20 mouse cellular contexts compared by ENCODE assay signal in genomic region chrX:160863689-160864383, GRCm38 (mm10). TPM values are rescaled to one million over a fixed set of nuclear protein-coding genes. Genes with fewer than 3 reads are reported as not detected.
DNase-seq lines count a peak whose midpoint lies in the region; ATAC-seq lines count a peak whose summit lies in the region.
"Had no signal": no experiment of that assay in that cellular context is flagged by ENCODE, and none has a peak within 500 bp of the region (broad histone marks: within the 10 kb centered on the region; RNA-seq: fewer than 3 reads in every experiment).

No protein-coding gene starts in this region.

- no peaks in the 10 kb centered on the region for H3K4me1 ChIP-seq in hindbrain, embryonic 14.5 days (replicated peaks; ENCODE audit: control insufficient read depth, insufficient read depth, low read length)
- no peaks in the 10 kb centered on the region for H3K4me1 ChIP-seq in hindbrain, embryonic 16.5 days (ENCODE audit: control insufficient read depth, insufficient read depth, low read depth, low read length)
- no peaks in the 10 kb centered on the region for H3K4me1 ChIP-seq in midbrain, embryonic 12.5 days
- H3K4me1 ChIP-seq in forebrain, embryonic 10.5 days, result peaks cover 5% of the 10 kb centered on the region; the same call in 1 of the 2 replicates
- H3K4me1 ChIP-seq: embryonic facial prominence, embryonic 10.5 days; forebrain, embryonic 12.5 days; heart, embryonic 13.5 days; limb, embryonic 13.5 days had no signal

- no peaks in the 10 kb centered on the region for H3K9me3 ChIP-seq in hindbrain, embryonic 14.5 days (ENCODE audit: control insufficient read depth, low read length)
- H3K9me3 ChIP-seq in hindbrain, embryonic 16.5 days (ENCODE audit: control insufficient read depth, low read length), result no peaks in the 10 kb centered on the region
- no peaks in the 10 kb centered on the region for H3K9me3 ChIP-seq in midbrain, embryonic 12.5 days
- no peaks in the 10 kb centered on the region for H3K9me3 ChIP-seq in forebrain, embryonic 10.5 days
- H3K9me3 ChIP-seq: embryonic facial prominence, embryonic 10.5 days; forebrain, embryonic 12.5 days; heart, embryonic 13.5 days; limb, embryonic 13.5 days had no signal

- no peak overlapping the region for H3K27ac ChIP-seq in hindbrain, embryonic 14.5 days
- no peak overlapping the region for H3K27ac ChIP-seq in hindbrain, embryonic 16.5 days (ENCODE audit: low read depth, low read length)
- H3K27ac ChIP-seq in midbrain, embryonic 12.5 days (replicated peaks), result peak overlapping the region; percentile 63; the same call in 1 of the 2 replicates
- H3K27ac ChIP-seq in forebrain, embryonic 10.5 days, result no peak overlapping the region
- H3K27ac ChIP-seq: embryonic facial prominence, embryonic 10.5 days; forebrain, embryonic 12.5 days; heart, embryonic 13.5 days; limb, embryonic 13.5 days; liver, embryonic 14.5 days; macrophage had no signal

- 53% methylated on average over 4 of the region's 4 CpGs for WGBS in hindbrain, embryonic 14.5 days
- 39% methylated on average over 4 of the region's 4 CpGs for WGBS in hindbrain, embryonic 16.5 days
- WGBS in midbrain, embryonic 12.5 days, result 42% methylated on average over 4 of the region's 4 CpGs
- WGBS in forebrain, embryonic 10.5 days, result 83% methylated on average over 4 of the region's 4 CpGs

- H3K36me3 ChIP-seq in hindbrain, embryonic 14.5 days (replicated peaks; ENCODE audit: control insufficient read depth, insufficient read depth), result no peaks in the 10 kb centered on the region
- H3K36me3 ChIP-seq in hindbrain, embryonic 16.5 days (ENCODE audit: control insufficient read depth, insufficient read depth, low read length), result no peaks in the 10 kb centered on the region
- no peaks in the 10 kb centered on the region for H3K36me3 ChIP-seq in midbrain, embryonic 12.5 days
- no peaks in the 10 kb centered on the region for H3K36me3 ChIP-seq in splenic B cell, adult 2 months (ENCODE audit: control insufficient read depth, insufficient read depth, low read length, poor library complexity, severe bottlenecking)
- H3K36me3 ChIP-seq in forebrain, embryonic 10.5 days (replicated peaks), result no peaks in the 10 kb centered on the region
- H3K36me3 ChIP-seq: embryonic facial prominence, embryonic 10.5 days; forebrain, embryonic 12.5 days; heart, embryonic 13.5 days; limb, embryonic 13.5 days had no signal

- no peak overlapping the region for H3K4me3 ChIP-seq in hindbrain, embryonic 14.5 days (replicated peaks; ENCODE audit: low read length)
- no peak overlapping the region for H3K4me3 ChIP-seq in hindbrain, embryonic 16.5 days (ENCODE audit: low read length)
- H3K4me3 ChIP-seq in midbrain, embryonic 12.5 days, result no peak overlapping the region
- no peak overlapping the region for H3K4me3 ChIP-seq in forebrain, embryonic 10.5 days
- H3K4me3 ChIP-seq: embryonic facial prominence, embryonic 10.5 days; forebrain, embryonic 12.5 days; heart, embryonic 13.5 days; limb, embryonic 13.5 days had no signal

- peaks cover 13% of the 10 kb centered on the region for H3K27me3 ChIP-seq in hindbrain, embryonic 14.5 days (ENCODE audit: control insufficient read depth, insufficient read depth, low read length)
- H3K27me3 ChIP-seq in hindbrain, embryonic 16.5 days (replicated peaks; ENCODE audit: control insufficient read depth, insufficient read depth, low read length), result peaks cover 5% of the 10 kb centered on the region; the same call in 1 of the 2 replicates
- H3K27me3 ChIP-seq in midbrain, embryonic 12.5 days, result peaks cover 21% of the 10 kb centered on the region
- H3K27me3 ChIP-seq in splenic B cell, adult 2 months (ENCODE audit: control insufficient read depth, insufficient read depth, low read length, poor library complexity, severe bottlenecking), result no peaks in the 10 kb centered on the region
- H3K27me3 ChIP-seq in forebrain, embryonic 10.5 days (ENCODE audit: poor library complexity, severe bottlenecking), result peaks cover 95% of the 10 kb centered on the region

- DNase-seq in hindbrain, embryonic 14.5 days (ENCODE audit: low spot score), result no peak
- DNase-seq in cerebellum, postnatal 10 days, result peak; percentile 25 to 42
- peak; percentile 3 for DNase-seq in splenic B cell, adult 2 months (ENCODE audit: low read depth, low spot score)
- DNase-seq in kidney, postnatal 4 days, result no peak
- DNase-seq in forebrain, embryonic 10.5 days (ENCODE audit: extremely low spot score, low spot score), result no peak
- DNase-seq: adrenal gland, adult 2 months; heart, adult 11 months; heart, postnatal 36 days; thymus, postnatal 14 days had no signal

- H3K9ac ChIP-seq in hindbrain, embryonic 14.5 days, result no peak overlapping the region
- H3K9ac ChIP-seq in hindbrain, embryonic 16.5 days (ENCODE audit: low read depth, low read length), result no peak overlapping the region
- H3K9ac ChIP-seq in midbrain, embryonic 12.5 days (replicated peaks), result no peak overlapping the region
- H3K9ac ChIP-seq: forebrain, embryonic 12.5 days; heart, embryonic 13.5 days; limb, embryonic 13.5 days; liver, embryonic 14.5 days had no signal

- ATAC-seq in hindbrain, embryonic 14.5 days (ENCODE audit: low FRiP score), result peak; percentile 31; the same call in 1 of the 2 replicates
- no peak for ATAC-seq in hindbrain, embryonic 16.5 days
- ATAC-seq in midbrain, embryonic 12.5 days (ENCODE audit: low FRiP score, low read depth), result peak; percentile 89; the same call in 1 of the 2 replicates

- no peak overlapping the region for H3K4me2 ChIP-seq in hindbrain, embryonic 14.5 days (replicated peaks)
- no peak overlapping the region for H3K4me2 ChIP-seq in hindbrain, embryonic 16.5 days (ENCODE audit: low read length)
- no peak overlapping the region for H3K4me2 ChIP-seq in midbrain, embryonic 12.5 days (replicated peaks)
- H3K4me2 ChIP-seq: forebrain, embryonic 12.5 days; heart, embryonic 13.5 days; limb, embryonic 13.5 days had no signal

RNA-seq across cellular contexts. Expression of gene Gja6, which starts 43.0 kb away (rescaled TPM):
- 0.10 and 0.12 TPM in 2 replicates for polyA plus RNA-seq in hindbrain, embryonic 14.5 days (2014; fragmentation: Nextera tagmentation; extraction: Ambion mirVana)
- polyA plus RNA-seq in hindbrain, embryonic 16.5 days (2015; fragmentation: Nextera tagmentation; extraction: Ambion mirVana), result 0.13 TPM in 1 of 2 replicates, not detected in the other
- polyA plus RNA-seq in midbrain, embryonic 12.5 days (2016; fragmentation: Nextera tagmentation; extraction: Ambion mirVana), result 0.09 and 0.22 TPM in 2 replicates
- polyA plus RNA-seq in forebrain, embryonic 10.5 days (2016; fragmentation: Nextera tagmentation; extraction: Ambion mirVana), result 0.31 and 0.34 TPM in 2 replicates
- polyA plus RNA-seq: adrenal gland, adult 2 months; large intestine, adult 2 months; macrophage; neural tube, embryonic 11.5 days; small intestine, adult 2 months had no signal

Comparison
In these comparisons a context has a peak if more than half of its experiments do, and no peak if none do; other contexts are left out.
1. DNase-seq: peak in cerebellum, postnatal 10 days (2 of 2) and splenic B cell, adult 2 months (single experiment); none in hindbrain, embryonic 14.5 days (single experiment), kidney, postnatal 4 days (0 of 2) and forebrain, embryonic 10.5 days (single experiment).